Mouse (Mus musculus): ENCODE data around the gene Vmn2r44. TPM values are rescaled to one million over a fixed set of nuclear protein-coding genes. Genes with fewer than 3 reads are reported as not detected.
"Not testable (repeated sequence)": the region's sequence is repeated elsewhere in the genome, so short reads cannot be mapped to it uniquely, and the experiment has no call there.

The Vmn2r44 gene
- not detected in 2 replicates for polyA plus RNA-seq (2012; rRNA removed)

DNA sequence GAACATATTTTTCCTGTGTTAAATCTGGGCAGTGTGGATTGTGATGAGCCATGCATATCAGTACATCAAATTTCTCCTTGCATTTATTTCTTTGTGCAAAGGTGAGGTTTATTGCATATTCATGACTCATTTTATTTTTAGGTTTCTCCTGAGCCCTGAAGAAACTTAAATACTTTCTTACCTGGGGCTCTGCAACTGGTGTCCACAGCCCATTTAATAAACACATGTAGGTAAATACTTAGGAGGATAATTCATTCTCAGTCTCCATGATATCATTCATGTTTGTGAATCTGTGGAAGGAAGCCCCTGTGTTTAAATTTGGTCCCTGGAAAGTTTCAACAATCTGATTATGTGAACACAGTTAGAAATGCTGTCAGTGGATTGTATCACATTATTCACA lies at the start of gene Vmn2r44:
Gene Vmn2r44, minus strand, starts transcription at position 101 of the 400 bp plus-strand sequence.
- not testable (repeated sequence) for DNase-seq (ENCODE audit: extremely low spot score in 1 of 2, low spot score in 1 of 2)

DNA sequence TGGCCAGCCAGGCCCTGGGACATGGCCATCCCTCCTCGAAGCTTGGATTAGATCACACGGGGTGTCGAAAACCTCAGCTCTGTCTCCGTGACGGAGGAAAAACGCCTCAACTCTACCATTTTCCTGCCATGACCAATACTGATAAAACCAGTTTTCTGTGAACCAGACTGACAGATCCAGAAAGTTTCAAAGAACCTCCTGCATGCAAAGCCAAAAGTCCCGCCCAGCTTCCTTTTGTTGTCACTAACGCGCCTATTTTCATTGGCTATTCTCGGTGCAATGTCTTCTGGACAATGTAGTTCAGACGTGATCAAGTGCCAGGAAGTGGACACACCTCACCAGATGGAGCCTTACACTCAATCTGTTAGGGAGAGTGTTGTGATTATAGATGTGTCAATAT lies 25.3 kb downstream of the Vmn2r44 start:
- not testable (repeated sequence) for DNase-seq (ENCODE audit: extremely low spot score in 1 of 2, low spot score in 1 of 2)

Other genes with a start within 250 kb of the Vmn2r44 start
- not detected in 2 replicates for gene Vmn2r41, start 221.7 kb downstream of the Vmn2r44 start, polyA plus RNA-seq (2012; rRNA removed)
- gene Vmn2r42, start 183.0 kb downstream of the Vmn2r44 start, polyA plus RNA-seq (2012; rRNA removed) = not detected in 2 replicates
- gene Vmn2r43, start 122.7 kb downstream of the Vmn2r44 start, polyA plus RNA-seq (2012; rRNA removed) = not detected in 2 replicates
- not detected in 2 replicates for gene Vmn2r45, start 105.7 kb upstream of the Vmn2r44 start, polyA plus RNA-seq (2012; rRNA removed)

Data from frontal cortex, adult 2 months (tissue).